Mouse (Mus musculus) brown adipose tissue, adult 24 weeks (tissue): ENCODE data around the gene Cldn10. TPM values are rescaled to one million over a fixed set of nuclear protein-coding genes. Genes with fewer than 3 reads are reported as not detected.
A peak's percentile ranks its signal among the peaks of the same experiment; 100 is the strongest.

Source experiments
- H3K27ac ChIP-seq: fragments of 200-500 bp; replicated peaks from 2 replicates; pipeline ENCODE4 v1.5.1; 2012; ENCODE audit warnings: low read depth, mild to moderate bottlenecking, low read length
- H3K4me1 ChIP-seq: fragments of 200-500 bp; 2 replicates; pipeline ENCODE4 v1.6.1; 2012; ENCODE audit warnings: low read length, mixed read lengths; ENCODE audit not compliant: control insufficient read depth, insufficient read depth, insufficient read length
- H3K4me3 ChIP-seq: fragments of 200-500 bp; 2 replicates; pipeline ENCODE4 v1.5.1; 2012; ENCODE audit warnings: low read depth, mild to moderate bottlenecking, low read length, moderate library complexity; ENCODE audit not compliant: insufficient read depth
- polyA plus RNA-seq: library from polyadenylated mRNA; stranded (reverse); fragments of >200 nt; gene quantifications from 2 replicates; pipeline ENCODE4 v1.2.4, GENCODE M21; 2012; ENCODE audit not compliant: missing spikeins, insufficient read depth, insufficient read length

Gene Cldn10
- polyA plus RNA-seq, 1 experiment: not detected

- H3K4me3 ChIP-seq: no peak overlapping the region
- H3K27ac ChIP-seq: no peak overlapping the region
- no peaks in the 10 kb centered on the region for H3K4me1 ChIP-seq
Measured at GRCm38 (mm10) chr14:118920654-118921053, 132.9 kb downstream of the Cldn10 start.

- H3K27ac ChIP-seq: no peak overlapping the region
- peak overlapping the region; percentile 25 for H3K4me3 ChIP-seq
Measured at GRCm38 (mm10) chr14:118922251-118922650, 134.5 kb downstream of the Cldn10 start.

GRCm38 (mm10) chr14:118922667-118923184 lies 135.0 kb downstream of the Cldn10 start:
- H3K27ac ChIP-seq: no peak overlapping the region
- H3K4me3 ChIP-seq: peak overlapping the region; percentile 25
- no peaks in the 10 kb centered on the region for H3K4me1 ChIP-seq

More at GRCm38 (mm10) chr14:118922251-118922650, 134.5 kb downstream of the Cldn10 start:
- H3K4me1 ChIP-seq: no peaks in the 10 kb centered on the region

Other genes with a start within 250 kb of the Cldn10 start
- 4.1 and 6.8 TPM in 2 replicates for gene Abcc4, start 81.7 kb upstream of the Cldn10 start, polyA plus RNA-seq
- gene Dzip1, start 137.6 kb downstream of the Cldn10 start, polyA plus RNA-seq: 0.58 and 1.5 TPM in 2 replicates
- 27.4 and 31.0 TPM in 2 replicates for gene Dnajc3, start 150.1 kb downstream of the Cldn10 start, polyA plus RNA-seq